In genomic region chr9:108431431-108432067, GRCm38 (mm10) we compare ENCODE assay signal across 8 mouse cellular contexts. TPM values are rescaled to one million over a fixed set of nuclear protein-coding genes. Genes with fewer than 3 reads are reported as not detected.
DNase-seq lines count a peak whose midpoint lies in the region; ATAC-seq and TF ChIP-seq lines count a peak whose summit lies in the region.

No protein-coding gene starts in this region.

- no peak for TF ChIP-seq CTCF in gastrocnemius, adult 2 months (IDR thresholded peaks at IDR 0.05)

- peak; percentile 75 for ATAC-seq in megakaryocyte-erythroid progenitor cell, adult 5-6 weeks (replicated peaks; ENCODE audit: low FRiP score, low TSS enrichment, poor library complexity, severe bottlenecking)

- intact Hi-C loops in gastrocnemius, adult 2 months (cut with DNase I) = no loop called here
- intact Hi-C loops in gastrocnemius, postnatal 14 days (cut with DNase I; ENCODE audit: low total_unique reads) = no loop called here

- DNase-seq in gastrocnemius, adult 2 months = no peak
- DNase-seq in gastrocnemius, postnatal 14 days = no peak
- peak; percentile 66 for DNase-seq in embryo, embryonic 11 days
- DNase-seq in induced T-regulatory cell, adult 2 months (ENCODE audit: low read depth) = peak; percentile 26
- DNase-seq in ovary, postnatal 36 days (ENCODE audit: low spot score) = no peak
- no peak for DNase-seq in thymus, postnatal 14 days
- no peak for DNase-seq in spleen, postnatal 14 days (ENCODE audit: low spot score in 2 of 2)

- H3K4me3 ChIP-seq in gastrocnemius, adult 2 months = peak overlapping the region; percentile 17; the same call in 1 of the 2 replicates

- H3K27ac ChIP-seq in gastrocnemius, adult 2 months = no peak overlapping the region

RNA-seq across cellular contexts. Expression of gene Ccdc36, which starts 3.3 kb away (rescaled TPM):
- total RNA-seq in gastrocnemius, adult 2 months (2021) = not detected
- under 1 TPM in 1 of 2 experiments, not detected in 1; 0.16 TPM for total RNA-seq in gastrocnemius, postnatal 14 days (2021)
- total RNA-seq in megakaryocyte-erythroid progenitor cell, adult 5-6 weeks (2014; fragmentation: Nextera tagmentation) = not detected in 2 replicates
- total RNA-seq in megakaryocyte-erythroid progenitor cell, adult 5-6 weeks (2017) = not detected in 2 replicates

RNA-seq across cellular contexts. Expression of gene BC048562, which starts 4.7 kb away (rescaled TPM):
- total RNA-seq in gastrocnemius, adult 2 months (2021) = not detected
- not detected for total RNA-seq in gastrocnemius, postnatal 14 days (2021)
- total RNA-seq in megakaryocyte-erythroid progenitor cell, adult 5-6 weeks (2014; fragmentation: Nextera tagmentation) = not detected in 2 replicates
- not detected in 2 replicates for total RNA-seq in megakaryocyte-erythroid progenitor cell, adult 5-6 weeks (2017)

RNA-seq across cellular contexts. Expression of gene Ccdc71, which starts 28.8 kb away (rescaled TPM):
- 10 to 100 TPM; 15.0 to 17.7 TPM for total RNA-seq in gastrocnemius, adult 2 months (2021)
- total RNA-seq in gastrocnemius, postnatal 14 days (2021) = 10 to 100 TPM; 15.6 to 17.5 TPM
- total RNA-seq in megakaryocyte-erythroid progenitor cell, adult 5-6 weeks (2014; fragmentation: Nextera tagmentation) = 19.6 and 42.3 TPM in 2 replicates
- total RNA-seq in megakaryocyte-erythroid progenitor cell, adult 5-6 weeks (2017) = 13.2 and 13.6 TPM in 2 replicates

RNA-seq across cellular contexts. Expression of gene Klhdc8b, which starts 29.8 kb away (rescaled TPM):
- total RNA-seq in gastrocnemius, adult 2 months (2021) = 1 to 10 TPM; 1.7 to 2.5 TPM
- 1 to 10 TPM; 4.1 to 4.6 TPM for total RNA-seq in gastrocnemius, postnatal 14 days (2021)
- 8.0 and 29.6 TPM in 2 replicates for total RNA-seq in megakaryocyte-erythroid progenitor cell, adult 5-6 weeks (2014; fragmentation: Nextera tagmentation)
- 6.2 and 21.7 TPM in 2 replicates for total RNA-seq in megakaryocyte-erythroid progenitor cell, adult 5-6 weeks (2017)

RNA-seq across cellular contexts. Expression of gene 1700102P08Rik, which starts 38.9 kb away (rescaled TPM):
- 1 to 10 TPM in 1 of 2 experiments, under 1 TPM in 1; 0.92 to 1.5 TPM for total RNA-seq in gastrocnemius, adult 2 months (2021)
- under 1 TPM; 0.31 to 0.42 TPM for total RNA-seq in gastrocnemius, postnatal 14 days (2021)
- total RNA-seq in megakaryocyte-erythroid progenitor cell, adult 5-6 weeks (2014; fragmentation: Nextera tagmentation) = 0.52 and 1.7 TPM in 2 replicates
- total RNA-seq in megakaryocyte-erythroid progenitor cell, adult 5-6 weeks (2017) = 4.3 TPM in 1 of 2 replicates, not detected in the other

Comparison
In these comparisons a context has a peak if more than half of its experiments do, and no peak if none do; other contexts are left out.
1. DNase-seq: peak in embryo, embryonic 11 days (single experiment) and induced T-regulatory cell, adult 2 months (single experiment); none in gastrocnemius, adult 2 months (single experiment), gastrocnemius, postnatal 14 days (single experiment), ovary, postnatal 36 days (single experiment), thymus, postnatal 14 days (single experiment) and spleen, postnatal 14 days (0 of 2).